Comparison of ENCODE assay signal across 2 mouse cellular contexts in the genomic region with DNA sequence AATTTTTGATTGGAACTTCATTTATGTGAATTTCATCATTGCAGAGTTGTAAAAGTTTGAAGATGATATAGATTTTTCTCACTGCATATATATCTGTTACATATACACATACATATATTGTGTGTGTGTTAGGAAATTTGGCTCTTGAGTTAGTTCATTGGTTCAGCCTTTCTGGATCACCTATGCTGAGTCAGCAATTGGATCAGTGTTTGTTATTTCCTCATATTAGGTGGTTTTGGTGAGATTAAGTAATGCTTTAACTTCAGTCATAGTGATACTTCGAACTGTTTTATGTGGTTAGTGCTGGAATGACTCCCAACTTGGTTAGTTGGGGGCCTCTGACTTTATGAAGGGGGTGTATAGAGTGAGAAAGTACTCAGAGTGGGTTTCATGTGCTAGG.
TF ChIP-seq lines count a peak whose summit lies in the region.

No protein-coding gene starts in this region.

TF ChIP-seq in CH12.LX, 34 proteins besides CTCF, POLR2A, EP300 and RAD21 (continued from another document):
- TF ChIP-seq MXI1 (IDR thresholded peaks at IDR 0.05; ENCODE audit: low read depth, low read length) (no peak), JUN (IDR thresholded peaks at IDR 0.05; ENCODE audit: insufficient read depth, low read depth, low read length) (no peak)

TF ChIP-seq in ES-E14, 5 proteins besides CTCF, POLR2A, EP300 and RAD21 (continued from another document):
- TF ChIP-seq HCFC1 (IDR thresholded peaks at IDR 0.05; ENCODE audit: borderline replicate concordance, insufficient read depth, low read length) (no peak), ZC3H11A (IDR thresholded peaks at IDR 0.05; ENCODE audit: borderline replicate concordance, low read depth, low read length) (no peak)
TF ChIP-seq in ES-E14: peak in this region for 1.
